Mouse (Mus musculus) heart, adult 2 months (tissue): Measurements from ENCODE around the gene Mapk11. TPM values are rescaled to one million over a fixed set of nuclear protein-coding genes. Genes with fewer than 3 reads are reported as not detected.
A peak's percentile ranks its signal among the peaks of the same experiment; 100 is the strongest.

Experiments used
- DNase-seq, 2 experiments: peaks; one replicate each; pipeline ENCODE4 v3.0.0; 2021
- H3K27ac ChIP-seq: fragments of 200-600 bp; 2 replicates; pipeline ENCODE4 v1.8.1; 2022
- H3K27me3 ChIP-seq: fragments of 200-500 bp; 2 replicates; pipeline ENCODE4 v1.6.1; 2012; ENCODE audit warnings: mild to moderate bottlenecking, low read length, inconsistent platforms, mixed read lengths; ENCODE audit not compliant: control insufficient read depth, insufficient read depth
- H3K36me3 ChIP-seq: fragments of 200-500 bp; 2 replicates; pipeline ENCODE4 v1.6.1; 2012; ENCODE audit warnings: low read length, inconsistent platforms; ENCODE audit not compliant: control insufficient read depth, insufficient read depth
- H3K4me1 ChIP-seq: fragments of 200-500 bp; 2 replicates; pipeline ENCODE4 v1.6.1; 2011; ENCODE audit warnings: low read length; ENCODE audit not compliant: control insufficient read depth, insufficient read depth
- H3K4me3 ChIP-seq: fragments of 200-600 bp; 2 replicates; pipeline ENCODE4 v1.8.1; 2022
- H3K79me2 ChIP-seq: fragments of 200-500 bp; replicated peaks from 2 replicates; pipeline ENCODE4 v1.6.1; 2012; ENCODE audit warnings: mild to moderate bottlenecking, inconsistent platforms, low read length, moderate library complexity, mixed read lengths; ENCODE audit not compliant: control insufficient read depth, insufficient read depth
- H3K9ac ChIP-seq: fragments of 200-500 bp; 2 replicates; pipeline ENCODE4 v1.6.1; 2012; ENCODE audit warnings: low read depth, mild to moderate bottlenecking, control low read depth, inconsistent platforms, low read length, mixed read lengths
- CTCF ChIP-seq: fragments of 200-600 bp; IDR thresholded peaks from 2 replicates; pipeline ENCODE4 v1.8.1; 2022; ENCODE audit warnings: antibody characterized with exemption, mild to moderate bottlenecking, moderate library complexity
- EP300 ChIP-seq: fragments of 200-500 bp; IDR thresholded peaks from 2 replicates; pipeline ENCODE4 v1.6.1; 2011; ENCODE audit warnings: low read depth, low read length, control low read depth; ENCODE audit not compliant: insufficient read depth
- POLR2A ChIP-seq: fragments of 200-500 bp; IDR thresholded peaks from 2 replicates; pipeline ENCODE4 v1.6.1; 2011; ENCODE audit warnings: mild to moderate bottlenecking, low read depth, low read length, control low read depth; ENCODE audit not compliant: insufficient read depth
- WGBS: fragments of 180-500 bp; shearing (Covaris S2); methylation state at CpG from one replicate; pipeline ENCODE4 v1.1.7; 2018; 5-methylcytosine and 5-hydroxymethylcytosine counted together
- intact Hi-C: fragments of 180-260 bp; cut with DNase I; formaldehyde crosslinking; loops from one replicate; pipeline ENCODE4 v1.15.1; 2025
- polyA plus RNA-seq: library from polyadenylated mRNA; depleted of rRNA; stranded (reverse); fragments of >200 nt; gene quantifications from 2 replicates; pipeline ENCODE4 v1.2.3, GENCODE M21; 2012
- total RNA-seq, 2 experiments: library from RNA; stranded (reverse); gene quantifications; 2 replicates each; pipeline ENCODE4 v1.2.3; 2021

Mapk11 gene
- total and polyA plus RNA-seq, 3 experiments: 1.9 to 4.7 (median 2.0) TPM

- peak overlapping the region; percentile 79 for H3K4me3 ChIP-seq
- intact Hi-C loops: loop anchor here (1.0 kb wide), 1 partner anchor 16 kb away; the partner anchor contains the start of gene Dennd6b
- no peaks in the 10 kb centered on the region for H3K36me3 ChIP-seq
- 1% methylated on average over 26 of the region's 26 CpGs for WGBS
- H3K27me3 ChIP-seq: no peaks in the 10 kb centered on the region
- H3K4me1 ChIP-seq: peaks cover 25% of the 10 kb centered on the region
- H3K79me2 ChIP-seq: no peaks in the 10 kb centered on the region
- TF ChIP-seq EP300 (no peak), CTCF (no peak), POLR2A (no peak)
- peak overlapping the region; percentile 85 for H3K27ac ChIP-seq
- no peak for DNase-seq
- peak overlapping the region; percentile 85 for H3K9ac ChIP-seq
Measured at GRCm38 (mm10) chr15:89180081-89180541, 30.7 kb upstream of the Mapk11 start.

GRCm38 (mm10) chr15:89179630-89179964 is 30.2 kb upstream of the Mapk11 start:
- H3K27ac ChIP-seq: peak overlapping the region; percentile 85
- H3K27me3 ChIP-seq: no peaks in the 10 kb centered on the region
- peak overlapping the region; percentile 79 for H3K4me3 ChIP-seq
- H3K9ac ChIP-seq: peak overlapping the region; percentile 85
- peaks cover 25% of the 10 kb centered on the region for H3K4me1 ChIP-seq
- H3K36me3 ChIP-seq: no peaks in the 10 kb centered on the region
- whole genome bisulfite sequencing: 12% methylated on average over 6 of the region's 6 CpGs
- peak in 1 of 2 experiments; percentile 44 for DNase-seq
- TF ChIP-seq EP300 (no peak), POLR2A (no peak), CTCF (no peak)
- intact Hi-C loops: loop anchor here (1.0 kb wide), 1 partner anchor 10 kb away; no protein-coding TSS in a partner anchor
- H3K79me2 ChIP-seq: no peaks in the 10 kb centered on the region

- Histone ChIP-seq H3K79me2 (no peaks in the 10 kb centered on the region), H3K4me3 (peak overlapping the region; percentile 79), H3K36me3 (no peaks in the 10 kb centered on the region), H3K9ac (peak overlapping the region; percentile 85), H3K4me1 (peaks cover 26% of the 10 kb centered on the region), H3K27ac (peak overlapping the region; percentile 85), H3K27me3 (no peaks in the 10 kb centered on the region)
- peak; percentile 81 to 88 for DNase-seq
- WGBS: 3% methylated on average over 16 of the region's 16 CpGs
- intact Hi-C loops: loop anchor here (1.0 kb wide), 1 partner anchor 10 kb away; no protein-coding TSS in a partner anchor
- TF ChIP-seq CTCF (no peak), POLR2A (peak; percentile 61), EP300 (peak; percentile 52; the same call in 1 of the 2 replicates)
Measured at GRCm38 (mm10) chr15:89178954-89179629, 29.7 kb upstream of the Mapk11 start.

- TF ChIP-seq EP300 (no peak), CTCF (no peak), POLR2A (no peak)
- peak; percentile 44 to 47 for DNase-seq
- intact Hi-C loops: no loop called here
- peaks cover 26% of the 10 kb centered on the region for H3K4me1 ChIP-seq
- no peaks in the 10 kb centered on the region for H3K27me3 ChIP-seq
- no peaks in the 10 kb centered on the region for H3K79me2 ChIP-seq
- H3K4me3 ChIP-seq: peak overlapping the region; percentile 79
- H3K9ac ChIP-seq: peak overlapping the region; percentile 85
- peak overlapping the region; percentile 85 for H3K27ac ChIP-seq
- 34% methylated on average over 7 of the region's 7 CpGs for WGBS
- H3K36me3 ChIP-seq: no peaks in the 10 kb centered on the region
Measured at GRCm38 (mm10) chr15:89178260-89178860, 28.9 kb upstream of the Mapk11 start.

DNA sequence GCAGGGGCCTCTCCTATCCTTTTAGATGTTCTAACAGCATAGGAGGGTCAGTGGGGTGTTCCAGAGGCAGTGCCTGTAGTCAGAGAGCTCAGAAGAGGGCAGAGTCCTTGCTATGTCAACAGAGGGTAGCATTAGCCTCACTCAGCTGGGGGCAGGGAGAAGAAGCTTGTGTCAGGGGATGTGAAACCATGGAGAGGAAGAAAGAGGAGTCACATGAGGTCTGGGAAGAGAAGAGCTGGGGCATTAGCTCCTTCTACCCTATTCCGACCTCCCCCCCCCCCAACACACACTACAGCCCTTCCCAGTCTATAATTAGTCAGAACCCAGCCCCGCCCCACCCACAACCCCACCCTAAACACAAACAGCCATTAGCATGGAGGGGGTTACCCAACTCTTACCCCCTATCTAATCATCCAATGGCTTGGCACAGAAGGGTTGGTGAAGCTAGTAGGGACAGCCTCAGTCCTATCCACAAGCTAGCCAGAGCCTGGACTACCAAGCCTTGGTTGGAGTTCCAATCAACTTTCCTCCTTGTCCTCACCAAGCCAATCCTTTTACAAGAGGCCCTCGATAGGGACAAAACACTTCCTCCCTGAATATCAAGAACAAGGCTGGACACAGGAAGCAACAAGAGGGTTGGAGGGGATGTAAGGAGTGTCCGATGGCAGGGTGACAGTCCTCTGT is 28.3 kb upstream of the Mapk11 start:
- Histone ChIP-seq H3K9ac (peak overlapping the region; percentile 85), H3K4me1 (peaks cover 26% of the 10 kb centered on the region)

More for the DNA sequence above, 28.3 kb upstream of the Mapk11 start:
- DNase-seq: peak in 1 of 2 experiments; percentile 54
- WGBS: 20% methylated on average over 4 of the region's 4 CpGs
- Histone ChIP-seq H3K27me3 (no peaks in the 10 kb centered on the region), H3K79me2 (no peaks in the 10 kb centered on the region), H3K36me3 (no peaks in the 10 kb centered on the region), H3K27ac (peak overlapping the region; percentile 85), H3K4me3 (no peak overlapping the region)
- intact Hi-C loops: no loop called here
- no peak for TF ChIP-seq POLR2A
- no peak for TF ChIP-seq CTCF
- no peak for TF ChIP-seq EP300
